Mouse (Mus musculus) lung, embryonic 16.5 days (tissue): Measurements from ENCODE around the gene Hist1h2aa. TPM values are rescaled to one million over a fixed set of nuclear protein-coding genes. Genes with fewer than 3 reads are reported as not detected.

ENCODE experiments used
- ATAC-seq: fragments of 200-750 bp; cut with Nextera tagmentation; 2 replicates; pipeline ENCODE4 v1.8.0; 2017; ENCODE audit warnings: low read depth, mild to moderate bottlenecking, moderate library complexity
- H3K27ac ChIP-seq: fragments of 300-500 bp; sonication (generic); 2 replicates; pipeline ENCODE4 v1.5.1; 2014; ENCODE audit warnings: mild to moderate bottlenecking, control low read depth, low read length
- H3K27me3 ChIP-seq: fragments of 300-500 bp; sonication (generic); 2 replicates; pipeline ENCODE4 v1.6.1; 2014; ENCODE audit warnings: low read depth, low read length, mixed read lengths; ENCODE audit not compliant: control insufficient read depth, insufficient read depth
- H3K36me3 ChIP-seq: fragments of 300-500 bp; sonication (generic); 2 replicates; pipeline ENCODE4 v1.6.1; 2014; ENCODE audit warnings: low read length; ENCODE audit not compliant: control insufficient read depth, insufficient read depth
- H3K4me1 ChIP-seq: fragments of 300-500 bp; sonication (generic); replicated peaks from 2 replicates; pipeline ENCODE4 v1.6.1; 2014; ENCODE audit warnings: low read length, mixed read lengths; ENCODE audit not compliant: control insufficient read depth, insufficient read depth
- H3K4me2 ChIP-seq: fragments of 300-500 bp; sonication (generic); 2 replicates; pipeline ENCODE4 v1.6.1; 2014; ENCODE audit warnings: low read depth, low read length, control low read depth
- H3K4me3 ChIP-seq: fragments of 300-500 bp; sonication (generic); 2 replicates; pipeline ENCODE4 v1.5.1; 2014; ENCODE audit warnings: mild to moderate bottlenecking, low read length, control low read depth
- H3K9ac ChIP-seq: fragments of 300-500 bp; sonication (generic); 2 replicates; pipeline ENCODE4 v1.6.1; 2014; ENCODE audit warnings: low read length, control low read depth
- H3K9me3 ChIP-seq: fragments of 300-500 bp; sonication (generic); 2 replicates; pipeline ENCODE4 v1.6.1; 2016; ENCODE audit warnings: low read length; ENCODE audit not compliant: control insufficient read depth
- WGBS: fragments of 180-500 bp; shearing (Covaris S2); extraction: QIAGEN DNeasy Blood & Tissue Kit; methylation state at CpG from one replicate; pipeline ENCODE4 v1.1.7; 2014; 5-methylcytosine and 5-hydroxymethylcytosine counted together
- microRNA-seq: library from miRNA; unstranded; fragments of <30 nt; microRNA quantifications from one replicate; pipeline ENCODE4, GENCODE M21; 2016
- polyA plus RNA-seq: library from polyadenylated mRNA; unstranded; fragments of >200 nt; fragmentation: Nextera tagmentation; extraction: Ambion mirVana; gene quantifications from 2 replicates; pipeline ENCODE4 v1.2.1, GENCODE M21; 2015

Gene Hist1h2aa
- polyA plus RNA-seq, 1 experiment from 2014 or later: not detected

DNA sequence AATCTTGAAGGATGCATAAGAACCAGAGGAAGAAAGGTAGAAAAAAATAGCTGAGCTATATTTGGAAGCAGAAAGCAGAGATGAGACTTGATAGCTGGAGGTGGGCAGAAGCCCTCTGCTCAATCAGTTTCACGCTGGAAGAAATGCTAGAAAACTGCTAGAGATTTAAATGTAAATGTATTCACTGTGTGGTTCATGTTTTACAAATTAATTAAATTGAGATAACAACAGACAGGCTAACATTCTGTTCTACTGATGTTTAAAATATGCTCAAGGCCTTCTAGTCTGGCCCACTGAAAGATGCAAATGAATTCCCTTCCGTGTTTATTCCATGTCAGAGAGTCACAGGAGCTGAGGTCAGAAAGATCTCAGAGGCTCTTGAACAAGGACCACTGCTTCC, 37.6 kb downstream of the Hist1h2aa start:
- peaks cover 8% of the 10 kb centered on the region; the same call in 1 of the 2 replicates for H3K4me1 ChIP-seq
- no peaks in the 10 kb centered on the region for H3K36me3 ChIP-seq
- ATAC-seq: no peak
- no peak overlapping the region for H3K4me2 ChIP-seq
- H3K9ac ChIP-seq: no peak overlapping the region
- H3K27ac ChIP-seq: no peak overlapping the region
- WGBS: 44% methylated on average over 2 of the region's 2 CpGs
- H3K4me3 ChIP-seq: no peak overlapping the region
- no peaks in the 10 kb centered on the region for H3K9me3 ChIP-seq
- no peaks in the 10 kb centered on the region for H3K27me3 ChIP-seq

DNA sequence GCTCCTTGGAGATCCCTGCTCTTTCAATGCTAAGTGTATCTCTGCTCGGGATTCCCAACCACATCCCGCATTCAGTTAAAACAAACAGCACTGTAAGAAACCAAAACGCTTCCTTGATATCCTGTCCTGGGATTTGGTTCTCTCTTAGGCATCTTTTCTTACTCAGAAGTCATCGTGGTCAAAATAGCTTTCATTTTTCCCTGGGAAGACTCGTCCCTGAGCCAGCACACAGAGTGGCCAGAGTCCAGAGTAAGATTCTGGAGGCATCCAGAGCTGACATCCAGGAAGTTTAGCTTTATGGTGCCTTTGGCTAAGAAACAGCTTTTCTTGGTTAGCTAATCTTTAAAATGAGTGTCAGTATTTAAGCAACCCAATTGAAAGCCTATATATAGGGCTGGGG, 38.0 kb downstream of the Hist1h2aa start:
- Histone ChIP-seq H3K9ac (no peak overlapping the region), H3K9me3 (no peaks in the 10 kb centered on the region), H3K36me3 (no peaks in the 10 kb centered on the region), H3K4me3 (no peak overlapping the region), H3K27me3 (no peaks in the 10 kb centered on the region), H3K4me1 (peaks cover 8% of the 10 kb centered on the region; the same call in 1 of the 2 replicates), H3K4me2 (no peak overlapping the region), H3K27ac (no peak overlapping the region)
- 33% methylated on average over 5 of the region's 5 CpGs for WGBS
- ATAC-seq: no peak

Small RNA genes within 50 kb of the gene (microRNA-seq; reads per million reads assigned to microRNA genes)
- not detected for gene Gm44344

Other genes starting within 250 kb of the Hist1h2aa start
- 0.16 and 0.48 TPM in 2 replicates for gene Hist1h1t, start 238.6 kb upstream of the Hist1h2aa start, polyA plus RNA-seq
- 6.2 and 6.6 TPM in 2 replicates for gene Hist1h4c, start 236.0 kb upstream of the Hist1h2aa start, polyA plus RNA-seq
- 11.2 and 13.7 TPM in 2 replicates for gene Hfe, start 223.6 kb upstream of the Hist1h2aa start, polyA plus RNA-seq
- 36.9 and 37.8 TPM in 2 replicates for gene Hist1h1c, start 195.7 kb upstream of the Hist1h2aa start, polyA plus RNA-seq
- 5.9 and 9.7 TPM in 2 replicates for gene Hist1h3c, start 188.9 kb upstream of the Hist1h2aa start, polyA plus RNA-seq
- 4.0 and 4.9 TPM in 2 replicates for gene Hist1h2bb, start 187.7 kb upstream of the Hist1h2aa start, polyA plus RNA-seq
- 33.4 and 44.6 TPM in 2 replicates for gene Hist1h2ab, start 183.3 kb upstream of the Hist1h2aa start, polyA plus RNA-seq
- gene Hist1h3b, start 182.2 kb upstream of the Hist1h2aa start, polyA plus RNA-seq: 13.3 and 14.0 TPM in 2 replicates
- 5.1 and 6.6 TPM in 2 replicates for gene Hist1h4b, start 177.4 kb upstream of the Hist1h2aa start, polyA plus RNA-seq
- gene Hist1h4a, start 173.2 kb upstream of the Hist1h2aa start, polyA plus RNA-seq: 1.2 TPM in 1 of 2 replicates, not detected in the other
- 4.2 and 5.5 TPM in 2 replicates for gene Hist1h3a, start 172.1 kb upstream of the Hist1h2aa start, polyA plus RNA-seq
- 2.1 and 4.3 TPM in 2 replicates for gene Hist1h1a, start 170.8 kb upstream of the Hist1h2aa start, polyA plus RNA-seq
- gene Trim38, start 164.5 kb upstream of the Hist1h2aa start, polyA plus RNA-seq: not detected in 2 replicates
- gene Slc17a2, start 127.5 kb upstream of the Hist1h2aa start, polyA plus RNA-seq: not detected in 2 replicates
- not detected in 2 replicates for gene Slc17a3, start 95.0 kb upstream of the Hist1h2aa start, polyA plus RNA-seq
- gene Slc17a1, start 66.7 kb upstream of the Hist1h2aa start, polyA plus RNA-seq: not detected in 2 replicates
- not detected in 2 replicates for gene Slc17a4, start 19.5 kb upstream of the Hist1h2aa start, polyA plus RNA-seq
- not detected in 2 replicates for gene Hist1h2ba, start 306 bp upstream of the Hist1h2aa start, polyA plus RNA-seq
- gene Scgn, start 56.8 kb downstream of the Hist1h2aa start, polyA plus RNA-seq: not detected in 2 replicates